Mouse (Mus musculus) forebrain, embryonic 12.5 days (tissue): ENCODE data around the gene Hgfac. TPM values are rescaled to one million over a fixed set of nuclear protein-coding genes. Genes with fewer than 3 reads are reported as not detected.
A peak's percentile ranks its signal among the peaks of the same experiment; 100 is the strongest.

ENCODE experiments used
- ATAC-seq: fragments of 200-750 bp; cut with Nextera tagmentation; 2 replicates; pipeline ENCODE4 v1.8.0; 2017; ENCODE audit warnings: moderate TSS enrichment; ENCODE audit not compliant: low FRiP score
- H3K27ac ChIP-seq: fragments of 300-500 bp; sonication (generic); 2 replicates; pipeline ENCODE4 v1.5.1; 2016; ENCODE audit warnings: mild to moderate bottlenecking
- H3K27me3 ChIP-seq: fragments of 300-500 bp; sonication (generic); 2 replicates; pipeline ENCODE4 v1.6.1; 2016; ENCODE audit warnings: mild to moderate bottlenecking
- H3K36me3 ChIP-seq: fragments of 300-500 bp; sonication (generic); replicated peaks from 2 replicates; pipeline ENCODE4 v1.6.1; 2016; ENCODE audit warnings: mild to moderate bottlenecking
- H3K4me1 ChIP-seq: fragments of 300-500 bp; sonication (generic); 2 replicates; pipeline ENCODE4 v1.6.1; 2016
- H3K4me2 ChIP-seq: fragments of 300-500 bp; sonication (generic); 2 replicates; pipeline ENCODE4 v1.6.1; 2016; ENCODE audit warnings: mild to moderate bottlenecking, moderate library complexity
- H3K4me3 ChIP-seq: fragments of 300-500 bp; sonication (generic); replicated peaks from 2 replicates; pipeline ENCODE4 v1.5.1; 2016; ENCODE audit warnings: mild to moderate bottlenecking
- H3K9ac ChIP-seq: fragments of 300-500 bp; sonication (generic); 2 replicates; pipeline ENCODE4 v1.6.1; 2016; ENCODE audit warnings: mild to moderate bottlenecking
- H3K9me3 ChIP-seq: fragments of 300-500 bp; sonication (generic); 2 replicates; pipeline ENCODE4 v1.6.1; 2016
- WGBS: fragments of 180-500 bp; shearing (Covaris S2); methylation state at CpG from one replicate; pipeline ENCODE4 v1.1.7; 2016; 5-methylcytosine and 5-hydroxymethylcytosine counted together
- polyA plus RNA-seq: library from polyadenylated mRNA; unstranded; fragments of >200 nt; fragmentation: Nextera tagmentation; extraction: Ambion mirVana; gene quantifications from 2 replicates; pipeline ENCODE4 v1.2.1, GENCODE M21; 2016

Gene Hgfac
- polyA plus RNA-seq: 0.57 and 0.70 TPM in 2 replicates

- Histone ChIP-seq H3K9me3 (no peaks in the 10 kb centered on the region), H3K4me3 (no peak within 1 kb of the TSS), H3K9ac (no peak within 1 kb of the TSS), H3K27ac (no peak within 1 kb of the TSS), H3K36me3 (no peaks in the 10 kb centered on the region), H3K4me1 (no peaks in the 10 kb centered on the region), H3K27me3 (no peaks in the 10 kb centered on the region), H3K4me2 (no peak within 1 kb of the TSS)
- WGBS: 64% methylated on average over 6 of the region's 6 CpGs
- no peak for ATAC-seq
These were observed at the start of gene Hgfac for GRCm38 (mm10) chr5:35041268-35041829. TSS of gene Hgfac (plus strand) at chr5:35041509.

- peaks cover 7% of the 10 kb centered on the region for H3K36me3 ChIP-seq
- 64% methylated on average over 3 of the region's 3 CpGs for WGBS
- no peak for ATAC-seq
- peaks cover 9% of the 10 kb centered on the region; the same call in 1 of the 2 replicates for H3K4me1 ChIP-seq
- no peak overlapping the region for H3K4me2 ChIP-seq
- H3K9me3 ChIP-seq: no peaks in the 10 kb centered on the region
- no peak overlapping the region for H3K4me3 ChIP-seq
- no peaks in the 10 kb centered on the region for H3K27me3 ChIP-seq
- no peak overlapping the region for H3K9ac ChIP-seq
- H3K27ac ChIP-seq: no peak overlapping the region
These were observed 42.6 kb upstream of the Hgfac start for GRCm38 (mm10) chr5:34998754-34999153.

DNA sequence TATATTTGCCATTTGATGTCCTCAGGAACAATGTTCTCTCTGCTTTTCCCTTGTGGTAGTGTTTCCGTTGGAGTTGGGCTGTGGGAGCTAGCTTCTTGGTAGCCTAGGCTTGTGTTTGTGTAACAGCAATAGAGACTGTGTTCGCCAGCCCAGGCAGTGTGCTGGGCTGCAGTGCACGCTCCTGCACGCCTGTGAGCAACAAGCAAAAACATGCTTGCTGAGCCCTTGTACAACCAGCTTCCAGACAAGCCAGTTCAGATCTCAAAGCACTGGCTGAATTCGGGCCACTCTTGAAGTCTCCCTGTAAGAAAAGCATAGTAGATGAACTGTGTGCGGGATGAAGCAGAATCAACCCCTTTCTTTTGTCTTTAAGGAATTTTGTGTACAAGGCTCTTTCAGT lies 42.0 kb upstream of the Hgfac start:
- no peak overlapping the region for H3K4me3 ChIP-seq
- H3K9ac ChIP-seq: no peak overlapping the region
- 0 out of 2 replicates have a peak overlapping the region, but pooled peaks have one; percentile 25 for H3K27ac ChIP-seq
- no peaks in the 10 kb centered on the region for H3K9me3 ChIP-seq
- peaks cover 5% of the 10 kb centered on the region for H3K36me3 ChIP-seq
- no peak for ATAC-seq
- 86% methylated on average over 6 of the region's 6 CpGs for WGBS
- peaks cover 9% of the 10 kb centered on the region; the same call in 1 of the 2 replicates for H3K4me1 ChIP-seq
- no peak overlapping the region for H3K4me2 ChIP-seq
- H3K27me3 ChIP-seq: no peaks in the 10 kb centered on the region

GRCm38 (mm10) chr5:35000323-35000722 lies 41.0 kb upstream of the Hgfac start:
- no peak overlapping the region for H3K9ac ChIP-seq
- ATAC-seq: no peak

GRCm38 (mm10) chr5:35001144-35001543 lies 40.2 kb upstream of the Hgfac start:
- Histone ChIP-seq H3K9ac (no peak overlapping the region), H3K4me2 (no peak overlapping the region), H3K27me3 (no peaks in the 10 kb centered on the region), H3K36me3 (peaks cover 22% of the 10 kb centered on the region), H3K4me1 (peaks cover 9% of the 10 kb centered on the region; the same call in 1 of the 2 replicates), H3K9me3 (no peaks in the 10 kb centered on the region), H3K4me3 (no peak overlapping the region), H3K27ac (no peak overlapping the region)
- no peak for ATAC-seq
- 73% methylated on average over 3 of the region's 3 CpGs for WGBS

More at GRCm38 (mm10) chr5:35000323-35000722, 41.0 kb upstream of the Hgfac start:
- Histone ChIP-seq H3K27me3 (no peaks in the 10 kb centered on the region), H3K4me3 (no peak overlapping the region), H3K36me3 (peaks cover 15% of the 10 kb centered on the region), H3K4me2 (no peak overlapping the region), H3K27ac (no peak overlapping the region), H3K4me1 (peaks cover 9% of the 10 kb centered on the region; the same call in 1 of the 2 replicates), H3K9me3 (no peaks in the 10 kb centered on the region)

DNA sequence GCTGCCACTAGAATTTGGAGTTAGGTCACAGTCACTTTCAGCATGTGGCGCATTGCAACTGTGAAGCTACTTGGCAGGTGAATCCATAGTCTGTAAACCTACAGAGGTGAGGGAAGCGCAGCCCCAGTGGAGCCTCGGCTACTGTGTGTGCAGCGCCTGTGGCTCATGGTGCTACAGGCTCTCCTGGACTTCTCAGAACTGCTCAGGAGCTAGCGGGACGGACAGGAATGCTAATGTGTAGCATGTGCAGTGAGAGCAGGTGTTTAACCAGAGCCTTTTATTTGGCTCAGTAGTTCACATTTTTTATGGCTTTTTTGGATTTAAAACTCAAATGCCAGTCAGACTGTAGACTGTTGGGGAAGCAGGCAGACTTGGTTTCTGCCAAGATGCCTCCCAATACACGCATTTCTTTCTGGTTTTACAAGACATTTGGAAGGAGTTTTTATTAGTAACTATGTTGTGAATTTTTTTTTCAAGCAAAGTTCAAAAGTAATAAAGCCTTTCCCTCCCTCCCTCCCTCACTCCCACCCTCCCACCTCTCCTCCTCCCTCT lies 37.6 kb upstream of the Hgfac start:
- Histone ChIP-seq H3K27me3 (no peaks in the 10 kb centered on the region), H3K4me1 (peaks cover 2% of the 10 kb centered on the region; the same call in 1 of the 2 replicates), H3K36me3 (peaks cover 22% of the 10 kb centered on the region), H3K9ac (no peak overlapping the region), H3K27ac (0 out of 2 replicates have a peak overlapping the region, but pooled peaks have one; percentile 6), H3K4me3 (no peak overlapping the region), H3K4me2 (no peak overlapping the region), H3K9me3 (no peaks in the 10 kb centered on the region)
- no peak for ATAC-seq
- 91% methylated on average over 7 of the region's 7 CpGs for WGBS

- Histone ChIP-seq H3K36me3 (peaks cover 22% of the 10 kb centered on the region), H3K9me3 (no peaks in the 10 kb centered on the region), H3K4me1 (no peaks in the 10 kb centered on the region), H3K27ac (no peak overlapping the region), H3K4me2 (no peak overlapping the region), H3K9ac (no peak overlapping the region), H3K27me3 (no peaks in the 10 kb centered on the region), H3K4me3 (no peak overlapping the region)
- ATAC-seq: no peak
- WGBS: 96% methylated on average over 2 of the region's 2 CpGs
These were observed 36.5 kb upstream of the Hgfac start for GRCm38 (mm10) chr5:35004769-35005168.

GRCm38 (mm10) chr5:35005659-35006058 lies 35.6 kb upstream of the Hgfac start:
- H3K4me2 ChIP-seq: no peak overlapping the region
- 95% methylated on average over 3 of the region's 3 CpGs for WGBS
- H3K36me3 ChIP-seq: peaks cover 22% of the 10 kb centered on the region

GRCm38 (mm10) chr5:35006599-35006998 lies 34.7 kb upstream of the Hgfac start:
- no peak for ATAC-seq
- 90% methylated on average over 2 of the region's 2 CpGs for WGBS

More at GRCm38 (mm10) chr5:35005659-35006058, 35.6 kb upstream of the Hgfac start:
- Histone ChIP-seq H3K27me3 (no peaks in the 10 kb centered on the region), H3K4me1 (no peaks in the 10 kb centered on the region), H3K9me3 (no peaks in the 10 kb centered on the region), H3K9ac (no peak overlapping the region), H3K27ac (no peak overlapping the region), H3K4me3 (no peak overlapping the region)
- no peak for ATAC-seq

GRCm38 (mm10) chr5:35009163-35009562 lies 32.1 kb upstream of the Hgfac start:
- Histone ChIP-seq H3K9me3 (no peaks in the 10 kb centered on the region), H3K4me3 (no peak overlapping the region), H3K27me3 (no peaks in the 10 kb centered on the region), H3K36me3 (peaks cover 28% of the 10 kb centered on the region), H3K4me1 (peaks cover 8% of the 10 kb centered on the region), H3K9ac (no peak overlapping the region), H3K27ac (no peak overlapping the region), H3K4me2 (no peak overlapping the region)
- ATAC-seq: no peak
- WGBS: 97% methylated on average over 4 of the region's 4 CpGs

More at GRCm38 (mm10) chr5:35006599-35006998, 34.7 kb upstream of the Hgfac start:
- H3K9ac ChIP-seq: no peak overlapping the region
- no peak overlapping the region for H3K27ac ChIP-seq
- no peak overlapping the region for H3K4me2 ChIP-seq
- no peaks in the 10 kb centered on the region for H3K27me3 ChIP-seq
- H3K36me3 ChIP-seq: peaks cover 25% of the 10 kb centered on the region
- H3K9me3 ChIP-seq: no peaks in the 10 kb centered on the region
- no peaks in the 10 kb centered on the region for H3K4me1 ChIP-seq
- H3K4me3 ChIP-seq: no peak overlapping the region

DNA sequence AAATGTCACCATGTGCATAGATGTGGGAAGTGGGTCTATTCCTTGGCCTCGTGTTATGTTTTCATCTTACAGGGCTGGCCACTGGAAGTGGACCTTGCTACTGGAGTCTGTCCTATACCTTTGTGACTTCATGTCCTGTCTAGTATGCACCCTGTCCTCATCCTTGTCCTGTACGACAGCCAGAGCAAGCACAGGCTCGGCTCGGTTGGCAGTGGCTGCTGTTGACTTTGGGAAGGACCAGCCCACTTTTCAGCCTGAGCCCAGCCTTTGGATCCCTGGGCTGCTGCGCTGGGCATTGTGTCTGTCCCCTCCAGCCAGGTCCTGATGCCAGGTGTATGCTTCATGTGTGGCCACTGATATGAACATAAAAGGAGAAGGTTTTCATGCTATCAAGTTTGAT lies 30.7 kb upstream of the Hgfac start:
- Histone ChIP-seq H3K4me3 (no peak overlapping the region), H3K27ac (no peak overlapping the region), H3K4me1 (peaks cover 12% of the 10 kb centered on the region), H3K36me3 (peaks cover 16% of the 10 kb centered on the region), H3K27me3 (no peaks in the 10 kb centered on the region), H3K4me2 (no peak overlapping the region), H3K9ac (no peak overlapping the region), H3K9me3 (no peaks in the 10 kb centered on the region)
- no peak for ATAC-seq
- WGBS: 85% methylated on average over 5 of the region's 5 CpGs

DNA sequence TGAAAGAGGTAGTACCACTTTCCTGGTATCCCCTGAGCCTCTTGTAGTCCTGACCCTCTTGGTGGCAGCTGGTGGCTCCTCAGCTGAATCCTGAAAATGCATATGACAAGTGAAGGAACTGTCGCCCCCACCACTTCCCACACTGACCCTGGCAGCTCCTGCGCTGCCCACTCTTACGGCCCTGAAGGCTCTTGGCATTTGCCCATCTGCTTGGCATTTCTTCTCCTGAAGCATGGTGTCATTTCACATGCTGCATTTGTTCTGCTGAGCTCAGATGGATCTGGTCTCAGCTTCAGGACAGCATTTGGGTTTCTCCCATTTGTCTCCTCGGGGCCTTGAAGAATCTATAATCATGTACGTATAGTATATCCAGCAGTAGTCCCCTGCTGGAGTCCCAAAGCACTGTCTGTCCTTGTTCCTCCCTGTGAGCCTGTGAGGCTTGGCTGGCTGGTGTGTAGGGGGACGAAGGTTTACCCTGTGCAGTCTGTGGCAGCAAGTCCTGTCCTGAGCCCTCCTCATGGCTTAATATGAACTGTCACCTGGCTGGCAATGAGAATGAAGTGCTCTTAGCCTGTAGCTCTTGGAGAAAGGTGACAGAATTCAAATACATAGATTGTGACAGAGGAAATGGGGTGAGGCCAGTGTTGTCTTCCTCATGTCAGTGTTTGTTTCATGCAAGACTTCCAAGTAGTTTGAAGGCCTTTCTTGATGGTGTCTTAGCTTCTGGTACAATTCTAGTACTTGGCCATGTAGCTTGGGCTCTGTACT lies 30.0 kb upstream of the Hgfac start:
- no peak for ATAC-seq
- whole genome bisulfite sequencing: over 99% methylated on average over 6 of the region's 6 CpGs
- Histone ChIP-seq H3K9me3 (no peaks in the 10 kb centered on the region), H3K27me3 (no peaks in the 10 kb centered on the region), H3K4me1 (peaks cover 12% of the 10 kb centered on the region), H3K27ac (no peak overlapping the region), H3K4me3 (no peak overlapping the region), H3K4me2 (no peak overlapping the region), H3K36me3 (peaks cover 12% of the 10 kb centered on the region), H3K9ac (no peak overlapping the region)
